Mouse (Mus musculus): Measurements from ENCODE around the gene Pdzrn3. TPM values are rescaled to one million over a fixed set of nuclear protein-coding genes. Genes with fewer than 3 reads are reported as not detected.

Pdzrn3 gene
- total RNA-seq, 1 experiment, result 3.8 TPM

- Histone ChIP-seq H3K27ac (ENCODE audit: insufficient read depth, low read depth, low read length, poor library complexity, severe bottlenecking) (no peak overlapping the region), H3K4me3 (ENCODE audit: insufficient read depth in 1 of 2, low read depth in 1 of 2, low read length in 2 of 2, poor library complexity in 1 of 2, severe bottlenecking in 1 of 2) (no peak overlapping the region), H3K9ac (ENCODE audit: insufficient read depth, low read depth, low read length, poor library complexity, severe bottlenecking) (no peak overlapping the region), H3K4me1 (ENCODE audit: control insufficient read depth in 2 of 2, insufficient read depth in 2 of 2, low read length in 2 of 2, poor library complexity in 1 of 2) (no peaks in the 10 kb centered on the region), H3K9me3 (ENCODE audit: control insufficient read depth, insufficient read depth, low read depth, low read length) (no peaks in the 10 kb centered on the region), H3K36me3 (ENCODE audit: control insufficient read depth, insufficient read depth, low read length, poor library complexity, severe bottlenecking) (no peaks in the 10 kb centered on the region)
- no peak for TF ChIP-seq ZC3H11A (IDR thresholded peaks at IDR 0.05; ENCODE audit: borderline replicate concordance, low read depth, low read length)
- no peak for TF ChIP-seq HCFC1 (IDR thresholded peaks at IDR 0.05; ENCODE audit: borderline replicate concordance, insufficient read depth, low read length)
- no peak for TF ChIP-seq MAFK (IDR thresholded peaks at IDR 0.05; ENCODE audit: insufficient read depth, low read depth, low read length)
- no peak for TF ChIP-seq CHD2 (IDR thresholded peaks at IDR 0.05; ENCODE audit: low read depth, low read length)
- TF ChIP-seq ZNF384 (IDR thresholded peaks at IDR 0.05; ENCODE audit: low read depth, low read length), result no peak
- DNase-seq (ENCODE audit: low read depth, low spot score), result no peak
- in situ Hi-C loops (cut with MboI; ENCODE audit: low sequenced_read_pairs in 2 of 2, unreplicated experiment in 2 of 2), result no loop called here
These were observed 93.2 kb downstream of the Pdzrn3 start for GRCm38 (mm10) chr6:101284368-101284955.

- Histone ChIP-seq H3K36me3 (ENCODE audit: control insufficient read depth, insufficient read depth, low read length, poor library complexity, severe bottlenecking) (no peaks in the 10 kb centered on the region), H3K4me3 (ENCODE audit: insufficient read depth in 1 of 2, low read depth in 1 of 2, low read length in 2 of 2, poor library complexity in 1 of 2, severe bottlenecking in 1 of 2) (no peak overlapping the region), H3K27ac (ENCODE audit: insufficient read depth, low read depth, low read length, poor library complexity, severe bottlenecking) (no peak overlapping the region), H3K9ac (ENCODE audit: insufficient read depth, low read depth, low read length, poor library complexity, severe bottlenecking) (no peak overlapping the region), H3K4me1 (ENCODE audit: control insufficient read depth in 2 of 2, insufficient read depth in 2 of 2, low read length in 2 of 2, poor library complexity in 1 of 2) (no peaks in the 10 kb centered on the region), H3K9me3 (ENCODE audit: control insufficient read depth, insufficient read depth, low read depth, low read length) (no peaks in the 10 kb centered on the region)
- no peak for TF ChIP-seq MAFK (IDR thresholded peaks at IDR 0.05; ENCODE audit: insufficient read depth, low read depth, low read length)
- no peak for DNase-seq (ENCODE audit: low read depth, low spot score)
- in situ Hi-C loops (cut with MboI; ENCODE audit: low sequenced_read_pairs in 2 of 2, unreplicated experiment in 2 of 2), result no loop called here
These were observed 93.8 kb downstream of the Pdzrn3 start for GRCm38 (mm10) chr6:101283891-101284290.

- no peaks in the 10 kb centered on the region for H3K4me1 ChIP-seq (ENCODE audit: control insufficient read depth in 2 of 2, insufficient read depth in 2 of 2, low read length in 2 of 2, poor library complexity in 1 of 2)
- DNase-seq (ENCODE audit: low read depth, low spot score), result no peak
- no peaks in the 10 kb centered on the region for H3K9me3 ChIP-seq (ENCODE audit: control insufficient read depth, insufficient read depth, low read depth, low read length)
- in situ Hi-C loops (cut with MboI; ENCODE audit: low sequenced_read_pairs in 2 of 2, unreplicated experiment in 2 of 2), result no loop called here
- no peak overlapping the region for H3K4me3 ChIP-seq (ENCODE audit: insufficient read depth in 1 of 2, low read depth in 1 of 2, low read length in 2 of 2, poor library complexity in 1 of 2, severe bottlenecking in 1 of 2)
- no peak for TF ChIP-seq HCFC1 (IDR thresholded peaks at IDR 0.05; ENCODE audit: borderline replicate concordance, insufficient read depth, low read length)
- no peak for TF ChIP-seq ZC3H11A (IDR thresholded peaks at IDR 0.05; ENCODE audit: borderline replicate concordance, low read depth, low read length)
- H3K9ac ChIP-seq (ENCODE audit: insufficient read depth, low read depth, low read length, poor library complexity, severe bottlenecking), result no peak overlapping the region
- H3K27ac ChIP-seq (ENCODE audit: insufficient read depth, low read depth, low read length, poor library complexity, severe bottlenecking), result no peak overlapping the region
- H3K36me3 ChIP-seq (ENCODE audit: control insufficient read depth, insufficient read depth, low read length, poor library complexity, severe bottlenecking), result no peaks in the 10 kb centered on the region
These were observed 96.1 kb downstream of the Pdzrn3 start for GRCm38 (mm10) chr6:101281644-101282043.

GRCm38 (mm10) chr6:101280811-101281218 lies 96.9 kb downstream of the Pdzrn3 start:
- Histone ChIP-seq H3K4me1 (ENCODE audit: control insufficient read depth in 2 of 2, insufficient read depth in 2 of 2, low read length in 2 of 2, poor library complexity in 1 of 2) (no peaks in the 10 kb centered on the region), H3K9me3 (ENCODE audit: control insufficient read depth, insufficient read depth, low read depth, low read length) (no peaks in the 10 kb centered on the region), H3K4me3 (ENCODE audit: insufficient read depth in 1 of 2, low read depth in 1 of 2, low read length in 2 of 2, poor library complexity in 1 of 2, severe bottlenecking in 1 of 2) (no peak overlapping the region), H3K27ac (ENCODE audit: insufficient read depth, low read depth, low read length, poor library complexity, severe bottlenecking) (no peak overlapping the region), H3K36me3 (ENCODE audit: control insufficient read depth, insufficient read depth, low read length, poor library complexity, severe bottlenecking) (no peaks in the 10 kb centered on the region), H3K9ac (ENCODE audit: insufficient read depth, low read depth, low read length, poor library complexity, severe bottlenecking) (no peak overlapping the region)
- TF ChIP-seq HCFC1 (IDR thresholded peaks at IDR 0.05; ENCODE audit: borderline replicate concordance, insufficient read depth, low read length), result no peak
- TF ChIP-seq MAFK (IDR thresholded peaks at IDR 0.05; ENCODE audit: insufficient read depth, low read depth, low read length), result no peak
- TF ChIP-seq ZC3H11A (IDR thresholded peaks at IDR 0.05; ENCODE audit: borderline replicate concordance, low read depth, low read length), result no peak
- TF ChIP-seq ZNF384 (IDR thresholded peaks at IDR 0.05; ENCODE audit: low read depth, low read length), result no peak
- no peak for TF ChIP-seq CHD2 (IDR thresholded peaks at IDR 0.05; ENCODE audit: low read depth, low read length)
- no peak for DNase-seq (ENCODE audit: low read depth, low spot score)
- in situ Hi-C loops (cut with MboI; ENCODE audit: low sequenced_read_pairs in 2 of 2, unreplicated experiment in 2 of 2), result no loop called here

- TF ChIP-seq ZNF384 (IDR thresholded peaks at IDR 0.05; ENCODE audit: low read depth, low read length) (no peak), MAFK (IDR thresholded peaks at IDR 0.05; ENCODE audit: insufficient read depth, low read depth, low read length) (no peak), HCFC1 (IDR thresholded peaks at IDR 0.05; ENCODE audit: borderline replicate concordance, insufficient read depth, low read length) (no peak), CHD2 (IDR thresholded peaks at IDR 0.05; ENCODE audit: low read depth, low read length) (no peak), ZC3H11A (IDR thresholded peaks at IDR 0.05; ENCODE audit: borderline replicate concordance, low read depth, low read length) (no peak)
- Histone ChIP-seq H3K4me1 (ENCODE audit: control insufficient read depth in 2 of 2, insufficient read depth in 2 of 2, low read length in 2 of 2, poor library complexity in 1 of 2) (no peaks in the 10 kb centered on the region), H3K27ac (ENCODE audit: insufficient read depth, low read depth, low read length, poor library complexity, severe bottlenecking) (no peak overlapping the region)
These were observed 99.3 kb downstream of the Pdzrn3 start for GRCm38 (mm10) chr6:101278286-101278932.

More at GRCm38 (mm10) chr6:101278286-101278932, 99.3 kb downstream of the Pdzrn3 start:
- in situ Hi-C loops (cut with MboI; ENCODE audit: low sequenced_read_pairs in 2 of 2, unreplicated experiment in 2 of 2), result loop anchor here in 1 of 2 experiments (10.0 kb wide), 1 partner anchor 256 kb away; no protein-coding TSS in a partner anchor
- H3K9ac ChIP-seq (ENCODE audit: insufficient read depth, low read depth, low read length, poor library complexity, severe bottlenecking), result no peak overlapping the region
- H3K9me3 ChIP-seq (ENCODE audit: control insufficient read depth, insufficient read depth, low read depth, low read length), result no peaks in the 10 kb centered on the region
- no peak for DNase-seq (ENCODE audit: low read depth, low spot score)
- H3K4me3 ChIP-seq (ENCODE audit: insufficient read depth in 1 of 2, low read depth in 1 of 2, low read length in 2 of 2, poor library complexity in 1 of 2, severe bottlenecking in 1 of 2), result no peak overlapping the region
- no peaks in the 10 kb centered on the region for H3K36me3 ChIP-seq (ENCODE audit: control insufficient read depth, insufficient read depth, low read length, poor library complexity, severe bottlenecking)

Data from ES-E14 (cell line).